Mouse (Mus musculus) megakaryocyte, adult 5-6 weeks (primary cell): ENCODE measurements around the gene Efnb3. TPM values are rescaled to one million over a fixed set of nuclear protein-coding genes. Genes with fewer than 3 reads are reported as not detected.

Experiments
- ATAC-seq: 2 replicates; pipeline ENCODE4 v1.8.0; 2016; ENCODE audit warnings: mild to moderate bottlenecking, inconsistent platforms; ENCODE audit not compliant: poor library complexity, severe bottlenecking
- total RNA-seq, 2 experiments: library from RNA; stranded (forward) in 1 of 2; stranded (reverse) in 1 of 2; fragments of 153-499, 151-499 nt in 1 of 2; fragments of 221-1000, 200-1000 nt in 1 of 2; gene quantifications; 2 replicates each; pipeline versions ENCODE4 v1.2.3 to v1.2.4; 2015 to 2017

The Efnb3 gene
- total RNA-seq, 2 experiments from 2014 or later, result 0.11 TPM; not detected in 1

DNA sequence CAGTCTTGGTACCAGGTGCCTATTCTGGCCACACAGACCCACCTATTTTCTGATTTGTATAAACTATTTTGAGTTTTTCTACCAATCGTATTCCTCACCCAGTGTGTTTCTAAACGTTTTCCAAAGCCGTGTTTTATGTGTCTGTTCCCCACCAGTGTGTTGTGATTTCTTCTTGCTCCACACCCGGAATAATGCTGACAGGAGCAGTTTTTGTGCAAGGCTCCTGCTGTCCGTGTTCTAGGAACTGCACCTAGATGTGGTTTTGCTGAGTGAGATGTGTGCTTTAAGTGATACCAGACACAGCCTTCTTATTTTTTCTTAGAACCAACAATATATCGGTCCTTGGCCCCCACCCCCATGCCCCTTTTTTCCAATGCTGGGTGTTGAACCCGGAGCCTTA is 24.0 kb upstream of the Efnb3 start:
- no peak for ATAC-seq

DNA sequence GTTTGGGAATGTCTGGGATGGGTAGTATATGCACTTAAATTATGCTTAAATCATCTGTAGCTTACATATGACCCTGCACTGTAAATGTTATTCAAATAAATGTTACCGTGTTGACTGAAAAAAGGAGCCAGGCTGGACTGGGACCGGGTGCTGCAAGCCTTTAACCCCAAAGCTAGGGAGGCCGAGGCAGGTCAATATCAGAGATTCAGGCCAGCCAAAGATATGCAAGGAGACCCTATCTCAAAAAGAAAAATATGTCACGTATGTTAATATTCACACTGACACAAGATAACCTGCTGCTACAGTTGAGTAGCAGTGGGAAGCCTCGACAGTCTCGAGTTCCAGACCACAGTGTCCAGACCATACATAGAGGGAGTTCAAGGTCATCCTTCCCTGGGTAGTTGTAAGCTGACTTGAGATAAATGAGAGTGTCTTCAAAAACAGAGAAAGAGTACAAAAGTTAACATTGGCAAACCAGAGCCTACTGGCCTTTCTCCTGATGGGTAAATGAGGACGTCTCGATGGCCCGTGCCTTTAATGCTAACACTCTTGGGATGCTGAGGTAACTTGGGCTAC is 22.3 kb upstream of the Efnb3 start:
- ATAC-seq, result no peak

DNA sequence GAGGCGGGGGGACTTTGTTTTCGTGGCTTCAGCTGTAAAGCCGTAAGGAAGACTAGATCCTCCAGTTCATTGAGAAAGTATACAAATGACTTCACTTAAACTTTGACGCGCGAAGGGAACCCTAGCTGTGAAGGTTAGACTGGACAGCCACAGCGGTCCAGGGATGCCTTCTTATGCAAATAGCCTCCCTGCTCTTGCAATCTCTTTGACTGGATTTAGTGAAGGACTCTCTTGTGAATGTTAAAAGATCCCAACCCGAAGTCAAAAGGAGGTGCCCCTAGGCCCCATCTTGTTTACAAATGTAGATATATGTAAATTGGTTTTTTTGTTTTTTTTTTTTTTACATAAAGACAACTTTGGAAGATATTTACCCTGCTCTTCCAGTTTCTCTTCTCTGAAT is 21.8 kb upstream of the Efnb3 start:
- no peak for ATAC-seq

DNA sequence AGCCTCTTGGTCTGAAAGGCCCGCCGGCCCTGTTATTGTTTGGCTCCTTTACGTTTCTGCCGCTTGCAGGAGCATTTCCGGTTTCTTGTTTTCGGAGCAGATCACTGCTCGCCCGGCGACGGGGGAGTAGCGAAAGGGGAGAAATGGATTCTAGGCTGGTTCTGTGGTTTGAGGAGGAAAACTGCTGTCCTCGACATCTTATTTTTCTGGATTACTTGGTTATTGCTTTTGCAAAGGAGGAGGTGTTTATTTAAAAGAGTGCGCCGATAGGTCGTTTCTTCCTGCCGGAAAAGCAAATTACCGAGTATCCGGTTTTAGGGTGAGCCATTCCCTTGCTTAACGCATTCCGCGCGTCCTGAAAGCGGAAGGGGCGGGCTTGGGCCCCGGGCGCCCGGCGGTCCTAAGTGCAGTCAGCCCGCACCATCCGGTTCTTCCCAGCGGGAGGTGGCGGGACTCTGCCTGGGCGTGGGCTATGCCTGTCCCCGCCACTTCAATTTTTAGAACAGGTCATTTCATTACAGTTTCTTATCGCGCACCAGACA is 21.2 kb upstream of the Efnb3 start:
- peak; percentile 69 for ATAC-seq

DNA sequence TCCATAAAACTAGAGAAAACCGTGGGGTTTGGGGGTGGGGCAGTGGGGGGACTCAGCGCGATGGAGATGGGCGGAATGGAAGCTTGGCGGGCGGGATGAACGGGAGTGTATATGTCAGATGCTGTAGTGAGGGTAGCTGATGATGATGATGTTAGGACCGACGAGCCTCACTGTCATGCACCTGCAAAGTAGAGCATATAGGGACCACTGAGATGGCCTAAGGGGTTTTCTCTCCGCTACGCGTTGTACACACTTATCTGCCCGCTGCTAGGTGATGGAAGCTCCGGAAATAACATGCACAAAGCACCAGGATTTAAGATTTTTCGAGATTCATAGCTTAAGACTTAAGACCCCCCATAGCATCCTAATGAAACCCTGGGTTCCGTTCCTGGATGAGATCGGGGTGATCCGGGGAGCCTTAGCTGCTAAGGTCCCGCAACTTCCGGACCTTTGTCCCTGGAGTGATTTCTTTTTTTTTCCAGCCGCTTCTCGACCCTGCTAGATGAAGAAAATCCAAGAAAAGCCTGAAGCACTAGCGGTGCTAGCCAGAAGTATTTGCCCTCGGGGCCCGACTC is 20.7 kb upstream of the Efnb3 start:
- no peak for ATAC-seq

DNA sequence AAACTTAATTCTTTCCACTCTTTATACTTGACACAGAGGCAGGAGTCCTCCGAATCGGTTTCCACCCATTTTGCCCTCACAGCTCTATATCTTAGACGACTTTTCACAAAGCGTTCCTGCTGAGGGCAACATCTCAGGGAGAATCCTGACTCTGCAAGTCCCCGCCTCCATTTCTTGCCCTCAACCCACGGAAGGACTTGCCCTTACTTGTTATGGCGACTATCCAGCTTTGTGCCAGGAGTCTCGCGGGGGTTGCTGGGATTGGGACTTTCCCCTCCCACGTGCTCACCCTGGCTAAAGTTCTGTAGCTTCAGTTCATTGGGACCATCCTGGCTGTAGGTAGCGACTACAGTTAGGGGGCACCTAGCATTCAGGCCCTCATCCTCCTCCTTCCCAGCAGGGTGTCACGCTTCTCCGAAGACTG is 20.1 kb upstream of the Efnb3 start, which contains the start of the genes Wrap53 and Trp53:
Gene Wrap53 (minus strand): TSS at position 165 of the 424 bp plus-strand sequence.
Gene Trp53 (plus strand): TSS at position 269 of the 424 bp plus-strand sequence.
- peak; percentile 69 for ATAC-seq

DNA sequence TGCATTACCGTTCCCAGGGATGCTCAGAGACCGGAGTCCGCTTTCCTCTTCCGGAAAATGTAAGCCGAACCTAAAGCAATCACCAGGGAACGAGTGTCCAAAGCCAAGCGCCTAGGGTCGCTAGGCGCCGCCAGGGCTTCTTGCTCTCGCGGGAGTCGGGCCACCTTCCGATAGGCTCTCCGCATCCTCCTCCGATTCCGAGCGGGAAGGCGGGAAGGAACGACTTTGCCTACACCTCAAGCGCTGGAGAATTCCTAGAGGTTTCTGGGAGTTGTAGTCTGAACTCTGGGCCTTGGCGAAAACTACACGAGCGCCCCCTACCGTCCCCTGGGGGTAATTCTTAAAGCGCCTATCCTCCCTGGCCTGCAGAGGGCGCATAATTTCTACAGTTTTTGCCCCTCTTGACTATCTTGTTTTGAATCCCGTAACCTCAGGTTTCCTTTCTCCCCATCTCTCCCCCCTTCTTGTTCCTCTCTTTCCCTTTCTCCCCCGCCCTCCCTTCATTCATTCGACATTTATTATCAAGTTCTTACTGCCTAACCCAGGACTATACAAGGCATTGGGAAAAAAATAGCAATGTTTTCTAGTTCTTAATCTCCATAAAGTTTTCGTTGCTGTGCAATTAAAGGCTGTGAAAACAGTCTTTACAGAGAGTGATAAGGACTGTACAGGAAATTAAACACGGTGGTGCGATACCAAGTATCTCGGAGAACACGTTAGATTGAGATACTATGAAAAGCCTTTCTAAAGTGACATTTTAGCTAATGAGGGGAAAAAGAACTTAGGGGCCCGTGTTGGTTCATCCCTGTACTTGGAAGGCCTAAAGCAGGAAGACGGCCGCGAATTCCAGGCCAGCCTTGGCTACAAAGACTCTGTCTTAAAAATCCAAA is 19.4 kb upstream of the Efnb3 start:
- peak; percentile 68 for ATAC-seq

DNA sequence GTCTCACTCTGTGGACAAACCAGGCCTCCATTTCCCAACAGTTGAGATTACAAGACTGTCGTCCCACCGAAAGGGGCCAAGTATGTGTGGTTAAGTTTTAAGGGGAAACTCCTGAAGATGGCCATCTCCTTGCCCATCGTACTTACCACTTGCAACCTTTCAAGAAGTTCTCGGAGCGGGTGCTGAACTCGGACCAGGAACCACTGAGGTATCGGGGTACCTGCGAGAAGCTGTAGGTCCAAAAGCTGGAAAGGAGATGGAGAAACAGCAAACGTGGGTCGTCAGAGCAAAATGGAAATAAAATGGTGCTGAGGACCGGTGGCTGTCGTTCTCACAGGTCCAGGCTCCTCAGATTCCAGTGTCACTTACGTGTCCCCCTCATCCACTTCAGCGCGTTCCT is 18.3 kb upstream of the Efnb3 start:
- ATAC-seq, result no peak

DNA sequence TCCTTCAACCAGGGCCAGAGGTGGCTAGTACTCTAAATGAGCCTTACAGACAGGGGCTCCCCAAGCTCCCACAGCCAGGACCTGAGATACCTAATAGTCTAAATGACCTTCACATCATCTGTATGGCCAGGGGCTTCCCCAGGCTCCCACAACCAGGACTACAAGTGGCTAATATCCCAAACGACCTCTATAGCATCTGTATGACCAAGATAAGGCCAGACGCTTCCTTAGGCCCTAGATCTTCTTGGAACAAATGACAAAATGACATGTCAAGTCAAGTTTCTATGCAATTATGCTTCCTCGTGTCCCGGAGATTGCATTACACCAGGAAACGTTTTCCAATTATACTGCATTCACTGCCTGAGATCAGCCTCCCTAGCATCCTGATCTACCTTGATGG is 16.3 kb upstream of the Efnb3 start:
- no peak for ATAC-seq

DNA sequence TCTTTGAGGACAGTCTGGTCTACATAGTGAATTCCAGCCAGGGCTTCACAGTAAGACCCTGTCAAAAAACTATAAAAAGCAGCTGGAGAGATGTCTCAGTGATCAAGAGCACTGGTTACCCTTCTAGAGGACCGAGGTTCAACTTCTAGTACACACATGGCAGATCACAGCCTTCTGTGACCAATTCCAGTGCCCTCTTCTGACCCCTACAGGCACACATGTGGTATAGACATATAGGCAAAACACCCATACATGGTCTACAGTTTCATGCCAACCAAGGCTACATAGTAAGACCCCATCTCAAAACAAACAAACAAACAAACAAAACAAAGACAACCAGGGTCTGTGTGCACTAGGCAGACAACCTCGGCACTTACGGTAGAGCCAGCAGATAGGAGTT is 15.2 kb upstream of the Efnb3 start:
- no peak for ATAC-seq

DNA sequence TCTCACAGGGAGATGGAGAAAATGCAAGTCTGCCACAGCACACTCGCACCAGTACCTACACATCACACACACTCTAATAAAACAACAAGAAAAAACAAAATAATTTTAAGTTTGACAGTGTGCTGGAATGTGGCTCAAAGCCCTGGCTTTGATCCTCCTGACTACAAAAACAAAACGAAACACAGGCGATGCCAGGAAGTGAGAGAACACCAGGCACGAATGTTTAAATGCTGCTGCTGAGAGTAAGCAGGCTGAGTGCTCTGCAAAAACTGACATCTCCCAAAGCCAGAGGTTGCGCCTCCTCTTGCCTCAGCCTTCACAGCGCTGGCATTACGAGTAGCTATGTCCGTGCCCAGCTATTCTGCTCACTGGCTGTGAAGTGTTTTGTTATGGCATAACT is 5.1 kb upstream of the Efnb3 start:
- ATAC-seq, result no peak

DNA sequence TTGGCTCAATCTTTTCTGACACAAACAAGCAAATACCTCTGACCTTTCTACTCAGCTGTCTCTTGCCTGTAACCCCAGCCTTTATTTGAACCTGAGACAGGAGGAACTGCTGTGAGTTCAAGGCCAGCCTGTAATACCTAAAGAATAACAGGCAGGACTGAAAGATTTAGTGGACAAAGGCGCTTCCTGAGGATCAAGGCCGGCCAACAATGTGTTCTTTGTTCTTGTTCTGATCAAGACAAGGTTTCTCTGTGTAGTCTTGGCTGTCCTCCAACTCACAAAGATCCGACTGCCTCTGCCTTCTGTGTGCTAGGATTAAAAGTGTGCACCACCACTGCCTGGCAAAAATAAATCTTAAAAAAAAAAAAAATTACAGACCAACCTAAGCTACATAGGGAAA is 4.4 kb upstream of the Efnb3 start:
- no peak for ATAC-seq

DNA sequence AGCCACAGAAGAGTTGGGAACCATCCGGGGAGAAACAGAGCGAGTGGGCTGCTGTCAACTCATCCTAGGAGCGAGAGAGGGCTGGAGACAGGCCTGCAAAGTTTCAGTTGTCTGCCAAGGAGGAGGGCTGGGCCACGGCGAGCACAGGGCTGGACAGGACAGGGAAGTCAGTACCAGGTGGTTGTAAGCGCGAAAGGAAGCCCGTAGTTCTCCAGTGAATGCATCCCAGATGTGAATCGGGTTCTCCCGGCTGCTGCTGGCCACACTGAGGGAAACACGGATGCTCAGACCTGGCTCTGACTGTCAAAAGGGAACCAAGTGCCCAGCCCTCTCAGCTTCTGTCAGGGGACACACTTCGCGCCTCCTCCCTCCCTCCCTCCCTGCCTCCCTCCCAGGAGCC is 3.4 kb upstream of the Efnb3 start:
- no peak for ATAC-seq

DNA sequence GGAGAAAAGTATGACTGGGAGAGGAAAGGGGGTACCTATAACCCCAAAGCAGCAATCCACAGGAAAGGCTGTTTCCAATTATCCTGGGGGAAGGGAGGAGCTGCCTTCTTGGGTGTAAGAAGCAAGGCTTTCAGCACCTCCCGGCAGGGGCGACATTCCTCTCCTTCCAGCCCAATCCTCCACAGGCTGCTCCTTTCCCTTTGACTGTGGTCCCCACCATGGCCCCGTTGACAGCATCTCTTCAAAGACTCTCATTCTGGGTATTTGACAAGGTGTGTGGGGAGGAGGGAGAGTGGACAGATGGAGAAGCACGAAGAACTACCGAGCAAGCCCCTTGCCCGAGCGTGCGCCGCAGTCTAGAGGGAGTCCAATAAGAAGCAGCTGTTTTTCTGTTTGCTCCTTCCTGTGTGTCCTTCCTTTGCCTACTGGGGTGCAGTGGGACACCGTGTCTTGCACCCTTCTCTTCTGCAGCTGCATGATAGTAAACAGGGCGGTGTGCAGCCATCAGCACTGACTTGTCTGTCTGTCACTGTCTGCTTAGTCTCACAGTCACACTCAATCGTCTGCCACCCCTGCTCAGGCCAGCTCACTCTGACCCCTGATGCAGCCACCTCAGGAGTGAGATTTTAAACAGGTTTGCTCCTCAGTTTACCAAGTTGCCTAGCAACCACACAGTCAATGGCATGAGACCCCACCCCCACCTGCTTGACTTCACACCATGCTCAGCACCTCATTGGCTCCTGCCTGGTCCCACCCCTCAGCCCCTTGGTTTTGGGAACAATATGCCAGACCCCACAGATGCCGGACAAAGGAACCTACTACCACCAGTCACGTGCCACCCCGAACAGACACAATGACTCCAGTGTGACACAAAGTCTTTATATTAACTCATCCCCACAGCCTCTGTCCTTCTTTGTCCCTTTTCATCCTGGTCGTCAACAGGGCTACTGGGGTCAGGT is 1.2 kb upstream of the Efnb3 start:
- no peak for ATAC-seq

DNA sequence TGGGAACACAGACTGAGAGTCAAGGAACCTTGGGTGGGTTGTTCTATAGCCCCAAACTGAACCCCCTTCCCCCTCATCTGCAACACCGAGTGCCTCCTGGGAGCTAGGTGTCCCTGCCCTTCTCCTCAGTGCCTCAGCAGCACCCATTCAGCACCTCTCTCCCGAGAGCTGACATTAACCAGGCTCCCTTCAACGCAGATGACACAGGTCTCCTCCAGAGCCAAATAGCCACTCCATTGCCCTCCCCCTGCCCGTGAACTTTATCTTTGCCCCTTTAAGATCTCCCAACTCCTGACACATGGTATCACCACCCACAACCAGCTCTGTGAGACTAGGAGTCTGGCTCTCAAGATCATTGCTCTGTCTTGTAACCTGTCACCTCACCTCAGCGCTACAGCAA is 822 bp downstream of the Efnb3 start:
- ATAC-seq, result no peak

DNA sequence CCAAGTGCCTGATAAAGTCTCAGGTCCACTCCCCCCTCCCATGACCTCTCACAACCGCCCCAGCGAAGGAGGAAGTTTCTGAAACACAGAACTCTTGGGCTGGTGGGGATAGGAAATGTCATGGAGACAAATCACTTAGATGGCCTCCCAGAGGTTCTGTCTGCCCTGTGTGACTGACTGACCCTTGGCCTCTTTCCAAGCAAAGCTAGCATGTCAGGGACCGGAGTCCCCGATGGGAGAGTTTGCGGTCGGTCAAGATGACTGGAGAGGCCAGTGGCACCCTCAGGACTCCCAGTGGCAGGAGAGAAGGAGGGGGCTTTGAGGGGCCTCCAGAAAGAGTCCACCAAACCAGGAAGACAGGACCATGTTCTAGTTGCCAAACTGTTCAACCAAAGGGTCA is 1.2 kb downstream of the Efnb3 start:
- ATAC-seq, result no peak

DNA sequence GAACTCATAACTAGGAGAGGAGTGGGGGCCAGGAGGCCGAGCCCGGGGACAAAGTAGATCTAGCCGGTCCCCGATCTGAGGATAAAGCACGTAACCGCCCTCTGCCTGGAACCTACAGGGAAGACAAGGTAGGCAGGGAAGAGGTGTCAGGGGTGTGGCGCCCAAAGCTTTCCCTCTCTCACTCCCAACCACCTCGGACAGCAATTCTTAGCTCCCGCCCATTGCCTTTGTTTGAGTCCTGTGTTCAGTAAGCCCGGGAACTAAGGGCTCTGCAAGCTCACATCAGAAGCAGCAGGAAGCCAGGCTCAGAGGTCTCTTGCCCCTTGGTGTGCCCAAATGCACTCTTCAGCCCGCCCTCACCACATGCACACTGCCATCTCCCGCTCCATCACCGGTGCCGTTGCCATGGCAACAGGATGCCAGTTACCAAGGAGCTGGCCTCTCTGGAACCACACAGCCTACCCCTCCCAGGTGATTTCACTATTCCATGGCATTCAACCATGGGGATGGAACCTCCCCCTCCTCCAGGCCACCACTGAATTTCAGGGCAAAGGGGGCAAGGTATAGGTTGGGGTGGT is 2.5 kb downstream of the Efnb3 start:
- no peak for ATAC-seq

DNA sequence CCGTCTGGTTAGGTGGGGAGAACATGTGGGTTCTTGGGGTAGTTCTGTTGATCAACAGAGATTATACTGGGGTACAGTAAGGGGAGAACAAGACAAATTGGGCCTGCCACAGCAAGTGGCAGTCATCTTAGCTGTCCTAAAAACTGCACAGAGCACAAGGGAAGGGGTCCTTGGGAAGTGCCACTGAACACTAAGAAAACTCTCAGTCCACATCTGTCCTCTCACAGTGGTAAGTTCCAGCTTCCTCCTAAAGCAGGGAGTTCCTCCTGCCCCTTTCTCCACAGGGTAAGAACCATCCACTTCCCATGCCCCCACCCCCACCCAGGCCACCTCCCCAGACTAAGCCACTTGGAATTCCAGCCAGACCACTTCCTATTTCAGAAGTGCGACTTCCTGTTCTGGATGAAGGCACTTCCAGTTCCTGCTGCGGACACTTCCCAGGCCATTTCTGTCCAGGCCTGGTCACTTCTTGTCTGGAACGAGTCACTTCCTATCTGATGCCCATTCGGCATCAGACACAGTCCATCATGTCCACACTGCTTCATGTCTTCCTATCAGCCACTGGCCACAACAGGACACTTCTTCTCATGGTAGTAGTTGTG is 5.4 kb downstream of the Efnb3 start:
- no peak; the same call in 1 of the 2 replicates for ATAC-seq

DNA sequence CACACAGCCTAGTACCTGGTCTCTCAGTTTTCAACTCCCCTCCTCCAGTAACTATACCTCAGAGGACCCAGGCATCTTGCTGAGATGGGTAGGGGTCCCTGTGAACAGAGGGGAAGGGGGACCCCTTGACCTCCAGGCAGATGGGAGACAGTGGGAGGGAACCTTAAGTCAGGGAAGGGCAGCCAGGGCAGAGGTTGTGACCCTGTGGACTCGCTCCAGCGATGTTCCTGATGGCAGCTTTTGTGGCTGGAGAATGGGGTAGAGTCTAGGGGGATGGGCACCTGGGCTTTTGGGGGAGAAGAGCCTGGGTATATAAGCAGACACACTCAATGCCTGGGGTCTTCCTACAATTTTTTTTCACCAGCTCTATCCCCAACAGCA is 6.7 kb downstream of the Efnb3 start:
- no peak for ATAC-seq
